Mouse (Mus musculus) spleen, adult 2 months (tissue): ENCODE measurements around the gene Hacd2.

Experiments
- CTCF ChIP-seq: fragments of 200-500 bp; IDR thresholded peaks from 2 replicates; pipeline ENCODE4 v1.5.1; 2011; ENCODE audit warnings: mild to moderate bottlenecking, inconsistent platforms; ENCODE audit not compliant: insufficient read depth, insufficient read length, insufficient replicate concordance; ENCODE audit errors: extremely low read depth
- POLR2A ChIP-seq: fragments of 200-500 bp; IDR thresholded peaks from 2 replicates; pipeline ENCODE4 v1.6.1; 2011; ENCODE audit warnings: low read depth, low read length, inconsistent platforms

- TF ChIP-seq CTCF (no peak), POLR2A (no peak)
Measured at GRCm38 (mm10) chr16:35139873-35140619, 117.8 kb downstream of the Hacd2 start.
